Mouse (Mus musculus): Measurements from ENCODE around the gene Tmem143.

Tmem143 gene

GRCm38 (mm10) chr7:45892651-45893050 is 4.1 kb upstream of the Tmem143 start:
- no peak for DNase-seq

DNA sequence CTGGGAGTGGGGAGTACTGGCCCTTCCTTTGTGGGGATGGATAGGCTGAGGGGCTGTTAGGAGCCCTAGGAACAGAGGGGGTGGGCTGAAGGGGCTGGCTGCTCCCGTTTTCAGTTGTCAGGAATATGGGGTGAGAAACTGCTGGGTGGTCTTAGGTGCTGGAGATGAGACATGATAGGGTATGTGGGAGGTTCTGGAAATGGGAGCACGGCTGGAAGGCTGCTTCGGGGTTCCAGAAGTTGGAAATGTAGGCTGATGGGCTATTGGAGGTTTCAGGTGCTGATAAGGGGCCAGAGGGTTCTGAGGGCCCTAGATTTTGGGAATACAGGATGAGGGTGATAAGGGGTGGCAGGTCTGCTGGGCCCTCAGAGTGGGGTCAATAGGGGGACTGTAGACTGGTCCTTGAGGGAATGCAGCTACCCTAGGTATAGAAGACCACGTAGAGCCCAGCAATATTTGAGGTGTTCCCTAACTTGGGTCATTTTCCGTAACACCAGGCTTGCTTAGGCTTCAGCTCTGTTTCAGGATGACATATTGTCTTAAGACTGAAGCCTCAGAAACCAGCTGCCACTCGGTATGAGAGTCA is 717 bp upstream of the Tmem143 start:
- DNase-seq: no peak

GRCm38 (mm10) chr7:45897258-45897757 is 567 bp downstream of the Tmem143 start:
- peak; percentile 57 for DNase-seq

- peak; percentile 17 for DNase-seq
Measured at GRCm38 (mm10) chr7:45898125-45898524, 1.4 kb downstream of the Tmem143 start.

GRCm38 (mm10) chr7:45901562-45901961 is 4.8 kb downstream of the Tmem143 start:
- DNase-seq: peak; percentile 19

DNA sequence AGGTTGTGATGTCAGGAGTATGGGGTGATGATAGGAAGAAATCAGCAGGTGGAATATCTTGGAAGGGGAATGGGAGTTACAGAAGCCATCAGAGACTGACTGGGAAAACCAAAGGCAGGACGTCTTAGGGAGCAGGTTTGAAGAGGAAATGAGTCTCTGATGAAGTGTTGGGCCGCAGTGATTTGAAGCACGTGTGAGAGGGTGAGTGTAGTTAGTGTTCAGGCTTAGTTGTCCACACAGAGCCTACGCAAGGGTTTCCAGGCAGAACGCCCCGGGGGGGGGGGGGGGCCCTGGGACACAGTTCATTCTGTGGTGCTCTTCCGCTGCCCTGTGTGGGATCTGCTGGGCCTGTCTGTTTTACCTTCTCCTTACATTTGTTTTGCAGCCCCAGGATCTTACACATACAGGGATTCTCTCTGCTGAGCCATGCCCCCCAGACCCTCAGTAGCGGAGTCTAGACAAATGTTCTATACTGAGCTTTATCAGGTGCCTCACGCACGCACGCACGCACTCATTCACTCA is 5.8 kb downstream of the Tmem143 start:
- DNase-seq: no peak

- no peak for DNase-seq
Measured at GRCm38 (mm10) chr7:45906622-45907021, 9.9 kb downstream of the Tmem143 start.

DNA sequence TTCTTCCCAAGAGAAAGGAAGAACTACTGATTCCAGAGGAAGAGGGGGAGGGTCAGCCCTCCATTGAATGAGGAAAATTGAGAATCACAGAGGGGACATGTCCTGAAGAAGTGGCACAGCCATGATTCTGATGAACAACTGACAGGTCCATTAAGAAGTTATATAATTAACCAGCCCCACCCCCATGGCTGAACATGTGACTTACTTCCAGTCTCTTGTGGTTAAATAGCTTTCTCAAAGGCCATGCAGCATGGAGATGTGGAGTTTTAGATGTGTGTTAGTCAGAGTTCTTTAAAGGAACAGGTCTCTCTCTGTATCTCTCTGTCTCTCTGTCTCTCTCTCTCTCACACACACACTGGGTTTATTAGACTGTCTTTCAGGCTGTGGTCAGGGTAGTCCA is 11.6 kb downstream of the Tmem143 start:
- no peak for DNase-seq

DNA sequence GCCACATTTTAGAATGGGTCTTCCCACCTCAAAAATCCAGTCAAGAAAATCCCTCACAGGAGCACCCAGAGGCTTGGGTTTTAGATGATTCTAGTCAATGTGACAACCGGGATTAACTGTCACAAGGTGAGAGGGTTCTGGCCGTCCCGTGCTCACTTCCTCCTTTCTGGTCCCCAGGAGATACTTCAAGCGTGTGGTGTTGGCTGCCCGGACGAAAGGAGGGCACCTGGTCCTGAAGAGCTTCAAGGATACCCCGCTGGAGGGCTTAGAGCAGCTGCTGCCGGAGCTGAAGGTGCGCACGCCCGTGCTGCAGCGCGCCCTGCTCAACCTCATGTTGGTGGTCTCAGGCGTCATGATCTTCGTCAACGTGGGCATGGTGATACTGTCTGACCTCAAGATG is 12.4 kb downstream of the Tmem143 start:
- DNase-seq: no peak

DNA sequence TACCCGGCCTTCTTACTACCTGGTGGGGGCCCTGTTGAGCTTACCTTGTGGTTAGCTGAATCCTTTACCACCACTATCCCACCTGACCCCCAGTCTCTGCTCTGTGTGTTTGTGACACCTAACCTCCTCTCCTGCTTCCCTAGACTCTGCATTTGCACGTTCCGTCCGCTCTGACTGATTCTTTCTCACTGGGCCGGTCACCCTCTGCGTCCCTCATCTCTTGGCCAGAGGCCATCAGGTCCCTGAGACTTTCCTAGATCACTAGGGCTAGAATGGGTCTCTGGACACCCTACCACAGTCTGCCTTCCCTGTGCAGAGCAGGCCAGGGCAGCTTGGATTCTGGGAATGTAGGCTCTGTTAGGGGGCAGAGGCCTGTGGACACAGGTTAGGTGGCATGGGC is 17.3 kb downstream of the Tmem143 start:
- DNase-seq: no peak

DNA sequence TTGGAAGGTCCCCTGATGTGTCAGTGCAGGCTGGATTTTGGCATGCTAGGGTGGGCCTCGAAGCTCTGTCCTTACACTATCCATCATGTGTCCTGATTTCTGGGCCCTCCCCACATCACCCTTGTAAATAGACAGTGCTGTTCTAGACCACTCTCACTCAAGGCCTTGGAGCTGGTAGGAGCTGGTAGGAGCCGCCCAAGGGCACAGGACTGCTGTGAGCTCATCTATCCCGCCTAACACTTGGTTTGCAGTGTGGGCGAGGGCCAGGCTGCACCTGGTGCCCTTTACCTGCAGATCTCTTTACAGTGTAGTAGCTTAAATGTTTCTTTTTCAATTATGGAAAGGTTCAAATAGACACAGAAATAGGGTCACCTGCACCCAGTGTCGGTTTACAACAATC is 18.3 kb downstream of the Tmem143 start:
- DNase-seq: no peak

- DNase-seq: peak; percentile 75
Measured at GRCm38 (mm10) chr7:45916056-45917003, 19.6 kb downstream of the Tmem143 start.

- peak; percentile 11 for DNase-seq
Measured at GRCm38 (mm10) chr7:45917004-45917704, 20.4 kb downstream of the Tmem143 start.

DNA sequence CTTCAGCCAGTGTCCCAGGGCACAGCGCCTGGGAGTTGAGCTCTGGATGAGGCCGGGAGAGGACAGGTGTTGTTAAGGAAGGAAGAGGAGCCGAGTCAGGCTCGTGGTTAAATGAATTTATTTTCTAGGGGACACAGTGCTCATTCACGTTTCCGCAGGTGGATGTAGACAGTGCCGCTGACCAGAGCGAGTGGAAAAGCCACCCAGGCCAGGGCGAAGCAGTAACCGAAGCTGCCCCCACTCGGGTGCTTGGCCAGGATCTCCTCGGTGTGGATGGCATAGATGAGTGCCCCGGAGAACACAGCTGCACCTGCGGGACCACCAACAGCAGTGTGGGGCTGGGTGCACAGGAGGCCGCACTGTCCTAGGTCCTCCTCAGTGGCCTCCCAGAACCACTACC is 21.2 kb downstream of the Tmem143 start:
- DNase-seq: no peak

GRCm38 (mm10) chr7:45919083-45919671 is 22.4 kb downstream of the Tmem143 start:
- DNase-seq: no peak

- DNase-seq: no peak
Measured at GRCm38 (mm10) chr7:45919761-45920160, 23.0 kb downstream of the Tmem143 start.

DNA sequence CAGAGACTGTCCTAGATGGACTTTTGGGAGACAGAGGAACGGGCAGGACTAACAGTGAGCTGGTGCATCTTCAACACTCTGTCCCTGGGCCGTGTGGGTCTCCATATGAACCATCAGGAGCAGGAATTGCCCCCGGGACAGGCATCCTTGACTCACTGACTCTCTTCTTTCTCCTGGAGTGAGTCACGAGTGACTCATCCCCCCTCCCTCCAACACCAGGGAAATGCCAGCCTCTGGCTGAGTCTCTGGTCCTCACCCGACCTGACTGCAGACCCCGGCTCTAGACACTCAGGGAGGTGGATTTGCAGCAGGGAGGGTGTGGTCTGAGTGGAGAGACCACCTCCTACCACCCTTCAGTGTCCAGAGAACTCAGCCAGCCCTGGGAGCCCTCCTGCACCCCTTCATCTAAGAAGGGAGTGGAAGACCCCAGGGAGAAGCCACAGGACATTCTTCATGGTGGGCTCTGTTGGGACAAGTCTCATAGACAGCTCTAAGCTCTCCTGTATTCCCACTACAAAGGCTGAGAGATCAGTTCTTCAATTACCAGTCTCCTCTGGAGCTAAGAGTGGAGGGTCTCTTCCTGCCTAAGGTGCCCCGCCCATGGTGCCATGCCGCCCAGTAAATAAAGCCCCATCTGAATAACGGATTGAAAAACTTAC is 24.0 kb downstream of the Tmem143 start:
- peak; percentile 26 for DNase-seq

- peak; percentile 67 for DNase-seq
Measured at GRCm38 (mm10) chr7:45921242-45921621, 24.5 kb downstream of the Tmem143 start, which contains the start of gene Emp3. TSS of gene Emp3 (minus strand) at chr7:45921404.

DNA sequence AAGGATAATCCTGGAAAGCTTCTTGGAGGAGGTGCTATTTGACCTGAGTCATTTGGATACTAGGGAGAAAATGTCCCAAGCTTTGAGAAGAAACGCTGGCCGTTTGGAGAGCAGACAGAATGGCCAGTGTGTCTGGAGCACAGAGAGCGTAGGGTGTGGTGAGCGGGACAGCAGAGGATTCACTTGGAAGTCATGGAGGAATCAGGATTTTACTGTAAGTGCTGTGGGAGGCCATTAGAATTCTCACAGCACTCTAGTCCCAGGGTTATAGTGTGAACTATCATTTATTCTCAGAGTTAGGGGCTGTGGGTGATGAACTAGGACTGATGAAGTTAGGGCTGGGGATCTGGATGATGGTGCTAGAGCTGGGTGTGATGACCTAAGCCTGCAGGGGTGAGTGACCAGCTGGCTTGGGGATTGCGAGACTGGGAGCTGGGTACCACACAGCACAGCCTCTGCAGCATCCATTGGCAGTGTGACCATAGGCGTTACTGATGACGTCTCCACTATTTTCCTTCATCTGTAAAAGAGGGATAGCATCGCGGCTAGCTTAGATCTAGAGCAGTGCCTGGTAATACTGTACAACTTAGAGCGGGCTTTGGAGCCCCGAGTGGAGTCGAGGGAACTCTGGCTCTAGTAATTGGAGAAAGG is 25.3 kb downstream of the Tmem143 start:
- DNase-seq: no peak

- DNase-seq: peak; percentile 97
Measured at GRCm38 (mm10) chr7:45922928-45923761, 26.4 kb downstream of the Tmem143 start.
